Mouse (Mus musculus) stomach, embryonic 16.5 days (tissue): ENCODE measurements around the gene Alkbh8. TPM values are rescaled to one million over a fixed set of nuclear protein-coding genes. Genes with fewer than 3 reads are reported as not detected.

Source experiments
- polyA plus RNA-seq: library from polyadenylated mRNA; unstranded; fragments of >200 nt; fragmentation: Nextera tagmentation; extraction: Ambion mirVana; gene quantifications from 2 replicates; pipeline ENCODE4 v1.2.1, GENCODE M21; 2015

Alkbh8 gene
- polyA plus RNA-seq, 1 experiment from 2014 or later = 22.7 TPM

Other genes starting within 250 kb of the Alkbh8 start
- 11.9 and 13.3 TPM in 2 replicates for gene Cwf19l2, start 68.5 kb downstream of the Alkbh8 start, polyA plus RNA-seq
- gene Gucy1a2, start 197.6 kb downstream of the Alkbh8 start, polyA plus RNA-seq = 1.3 TPM in 2 replicates